Mouse (Mus musculus) brown adipose tissue, adult 24 weeks (tissue): ENCODE results near the gene Glul. TPM values are rescaled to one million over a fixed set of nuclear protein-coding genes. Genes with fewer than 3 reads are reported as not detected.
"Not testable (repeated sequence)": the region's sequence is repeated elsewhere in the genome, so short reads cannot be mapped to it uniquely, and the experiment has no call there.

Source experiments
- H3K27ac ChIP-seq: fragments of 200-500 bp; replicated peaks from 2 replicates; pipeline ENCODE4 v1.5.1; 2012; ENCODE audit warnings: low read depth, mild to moderate bottlenecking, low read length
- H3K4me1 ChIP-seq: fragments of 200-500 bp; 2 replicates; pipeline ENCODE4 v1.6.1; 2012; ENCODE audit warnings: low read length, mixed read lengths; ENCODE audit not compliant: control insufficient read depth, insufficient read depth, insufficient read length
- H3K4me3 ChIP-seq: fragments of 200-500 bp; 2 replicates; pipeline ENCODE4 v1.5.1; 2012; ENCODE audit warnings: low read depth, mild to moderate bottlenecking, low read length, moderate library complexity; ENCODE audit not compliant: insufficient read depth
- polyA plus RNA-seq: library from polyadenylated mRNA; stranded (reverse); fragments of >200 nt; gene quantifications from 2 replicates; pipeline ENCODE4 v1.2.4, GENCODE M21; 2012; ENCODE audit not compliant: missing spikeins, insufficient read depth, insufficient read length

Gene Glul
- polyA plus RNA-seq = 924 and 1,059 TPM in 2 replicates

GRCm38 (mm10) chr1:153899731-153900380, at the start of gene Glul, which contains the start of gene Teddm2:
TSS of gene Glul (plus strand) at chr1:153899944.
TSS of gene Teddm2 (minus strand) at chr1:153900228.
- peak within 1 kb of the TSS; percentile 77 for H3K4me3 ChIP-seq
- peaks cover 7% of the 10 kb centered on the region for H3K4me1 ChIP-seq
- peak within 1 kb of the TSS; percentile 62 for H3K27ac ChIP-seq

- H3K4me3 ChIP-seq, H3K4me1 ChIP-seq, H3K27ac ChIP-seq: not testable (repeated sequence)
These were observed 47.0 kb upstream of the Glul start for GRCm38 (mm10) chr1:153852696-153853095.

GRCm38 (mm10) chr1:153855946-153856345, 43.8 kb upstream of the Glul start:
- H3K27ac ChIP-seq = no peak overlapping the region
- H3K4me3 ChIP-seq = no peak overlapping the region
- no peaks in the 10 kb centered on the region for H3K4me1 ChIP-seq

GRCm38 (mm10) chr1:153874045-153874444, 25.7 kb upstream of the Glul start, which contains the start of gene Teddm1b:
TSS of gene Teddm1b (plus strand) at chr1:153874345.
- Histone ChIP-seq H3K4me1 (no peaks in the 10 kb centered on the region), H3K4me3 (no peak within 1 kb of the TSS), H3K27ac (no peak within 1 kb of the TSS)

GRCm38 (mm10) chr1:153880391-153880790, 19.4 kb upstream of the Glul start:
- H3K4me1 ChIP-seq = not testable (repeated sequence)

GRCm38 (mm10) chr1:153886024-153886633, 13.6 kb upstream of the Glul start:
- no peaks in the 10 kb centered on the region for H3K4me1 ChIP-seq

More at GRCm38 (mm10) chr1:153880391-153880790, 19.4 kb upstream of the Glul start:
- not testable (repeated sequence) for H3K27ac ChIP-seq, H3K4me3 ChIP-seq

GRCm38 (mm10) chr1:153890121-153890520, 9.6 kb upstream of the Glul start:
- H3K4me1 ChIP-seq = no peaks in the 10 kb centered on the region
- no peak overlapping the region for H3K4me3 ChIP-seq
- H3K27ac ChIP-seq = no peak overlapping the region

More at GRCm38 (mm10) chr1:153886024-153886633, 13.6 kb upstream of the Glul start:
- Histone ChIP-seq H3K27ac (no peak overlapping the region), H3K4me3 (no peak overlapping the region)

- Histone ChIP-seq H3K4me3 (no peak within 1 kb of the TSS), H3K27ac (no peak within 1 kb of the TSS)
These were observed 8.3 kb upstream of the Glul start, which contains the start of gene Teddm1a for GRCm38 (mm10) chr1:153891442-153891841. TSS of gene Teddm1a (plus strand) at chr1:153891742.

GRCm38 (mm10) chr1:153893746-153894145, 6.0 kb upstream of the Glul start:
- Histone ChIP-seq H3K27ac (peak overlapping the region; percentile 80), H3K4me1 (no peaks in the 10 kb centered on the region), H3K4me3 (no peak overlapping the region)

More at GRCm38 (mm10) chr1:153891442-153891841, 8.3 kb upstream of the Glul start, which contains the start of gene Teddm1a:
- no peaks in the 10 kb centered on the region for H3K4me1 ChIP-seq

GRCm38 (mm10) chr1:153894201-153894893, 5.4 kb upstream of the Glul start:
- Histone ChIP-seq H3K4me3 (no peak overlapping the region), H3K4me1 (no peaks in the 10 kb centered on the region), H3K27ac (peak overlapping the region; percentile 80)

GRCm38 (mm10) chr1:153894979-153895378, 4.8 kb upstream of the Glul start:
- Histone ChIP-seq H3K27ac (peak overlapping the region; percentile 80; the same call in 1 of the 2 replicates), H3K4me3 (no peak overlapping the region), H3K4me1 (no peaks in the 10 kb centered on the region)

GRCm38 (mm10) chr1:153897196-153897595, 2.5 kb upstream of the Glul start:
- no peak overlapping the region for H3K27ac ChIP-seq
- no peak overlapping the region for H3K4me3 ChIP-seq
- H3K4me1 ChIP-seq = no peaks in the 10 kb centered on the region

GRCm38 (mm10) chr1:153898989-153899730, 584 bp upstream of the Glul start:
- Histone ChIP-seq H3K4me3 (peak overlapping the region; percentile 77), H3K27ac (peak overlapping the region; percentile 57), H3K4me1 (peaks cover 6% of the 10 kb centered on the region)

GRCm38 (mm10) chr1:153900381-153900780, 637 bp downstream of the Glul start:
- Histone ChIP-seq H3K4me1 (peaks cover 7% of the 10 kb centered on the region), H3K4me3 (peak overlapping the region; percentile 77), H3K27ac (peak overlapping the region; percentile 62)
